Mouse (Mus musculus) cerebellum, adult 2 months (tissue): ENCODE data around the gene H2al1b.
"Not testable (repeated sequence)": the region's sequence is repeated elsewhere in the genome, so short reads cannot be mapped to it uniquely, and the experiment has no call there.

Experiments
- CTCF ChIP-seq: fragments of 200-500 bp; IDR thresholded peaks from 2 replicates; pipeline ENCODE4 v1.5.1; 2011; ENCODE audit warnings: low read depth, mild to moderate bottlenecking, control low read depth, low read length, moderate library complexity, borderline replicate concordance; ENCODE audit not compliant: insufficient read depth
- POLR2A ChIP-seq: fragments of 200-500 bp; IDR thresholded peaks from 2 replicates; pipeline ENCODE4 v1.6.1; 2011; ENCODE audit warnings: low read length, control low read depth, borderline replicate concordance; ENCODE audit not compliant: insufficient read depth

DNA sequence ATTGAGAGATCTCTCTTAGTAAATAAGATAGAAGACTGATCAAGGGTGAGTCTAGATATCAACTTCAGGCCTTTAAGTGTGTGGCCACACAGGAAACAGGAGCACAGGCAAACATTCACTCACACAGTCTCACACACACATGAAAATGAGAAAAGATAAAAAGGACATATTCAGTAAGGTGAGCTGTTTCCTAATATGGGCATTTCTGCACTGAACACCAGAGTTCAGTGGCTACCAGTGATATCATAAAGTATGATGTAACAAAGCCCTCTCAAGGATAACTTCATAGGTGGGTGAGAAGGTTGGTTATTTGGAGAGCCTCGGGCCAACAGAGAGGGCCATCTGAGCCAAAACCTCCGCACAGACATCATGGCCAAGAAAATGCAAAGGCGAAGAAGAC, 15.7 kb downstream of the H2al1b start, which contains the start of gene H2al1g:
- TF ChIP-seq CTCF, POLR2A: not testable (repeated sequence)
